Mouse (Mus musculus): Measurements from ENCODE around the gene Homer2.

Homer2 gene

GRCm38 (mm10) chr7:81560101-81561049 lies 147.0 kb downstream of the Homer2 start:
- DNase-seq (ENCODE audit: low spot score): no peak

- DNase-seq (ENCODE audit: low spot score): no peak
Measured at GRCm38 (mm10) chr7:81559231-81559980, 147.9 kb downstream of the Homer2 start.

GRCm38 (mm10) chr7:81557985-81558360 lies 149.4 kb downstream of the Homer2 start:
- DNase-seq (ENCODE audit: low spot score): no peak

- no peak for DNase-seq (ENCODE audit: low spot score)
Measured at GRCm38 (mm10) chr7:81557252-81557984, 149.9 kb downstream of the Homer2 start.

- DNase-seq (ENCODE audit: low spot score): no peak
Measured at GRCm38 (mm10) chr7:81556839-81557238, 150.5 kb downstream of the Homer2 start.

GRCm38 (mm10) chr7:81554369-81554768 lies 153.0 kb downstream of the Homer2 start:
- DNase-seq (ENCODE audit: low spot score): no peak

GRCm38 (mm10) chr7:81553589-81553988 lies 153.7 kb downstream of the Homer2 start:
- no peak for DNase-seq (ENCODE audit: low spot score)
